Mouse (Mus musculus) cerebellum, adult 2 months (tissue): ENCODE data around the gene Fbxl12.

Experiments
- CTCF ChIP-seq: fragments of 200-500 bp; IDR thresholded peaks from 2 replicates; pipeline ENCODE4 v1.5.1; 2011; ENCODE audit warnings: low read depth, mild to moderate bottlenecking, control low read depth, low read length, moderate library complexity, borderline replicate concordance; ENCODE audit not compliant: insufficient read depth
- POLR2A ChIP-seq: fragments of 200-500 bp; IDR thresholded peaks from 2 replicates; pipeline ENCODE4 v1.6.1; 2011; ENCODE audit warnings: low read length, control low read depth, borderline replicate concordance; ENCODE audit not compliant: insufficient read depth

- no peak for TF ChIP-seq CTCF
- peak; percentile 75 for TF ChIP-seq POLR2A
These were observed 7.2 kb upstream of the Fbxl12 start, which contains the start of gene Pin1 for GRCm38 (mm10) chr9:20651602-20652259.
